Mouse (Mus musculus): ENCODE results near the gene Flrt1. TPM values are rescaled to one million over a fixed set of nuclear protein-coding genes. Genes with fewer than 3 reads are reported as not detected.

Gene Flrt1
- polyA plus RNA-seq, 2 experiments: 2.2 to 8.5 TPM

- Histone ChIP-seq H3K4me1 (ENCODE audit: control insufficient read depth, insufficient read depth, low read length) (peaks cover 77% of the 10 kb centered on the region), H3K4me2 (replicated peaks; ENCODE audit: low read depth, low read length, severe bottlenecking) (peak overlapping the region; percentile 27), H3K27me3 (ENCODE audit: control insufficient read depth, insufficient read depth, low read length) (no peaks in the 10 kb centered on the region), H3K27ac (replicated peaks; ENCODE audit: low read depth, low read length) (0 out of 2 replicates have a peak overlapping the region, but pooled peaks have one; percentile 9), H3K4me3 (replicated peaks; ENCODE audit: low read length) (no peak overlapping the region), H3K9me3 (ENCODE audit: control insufficient read depth, low read length) (no peaks in the 10 kb centered on the region), H3K9ac (ENCODE audit: low read depth, low read length, severe bottlenecking) (no peak overlapping the region), H3K36me3 (ENCODE audit: control insufficient read depth, insufficient read depth, low read length) (no peaks in the 10 kb centered on the region)
- no peak for TF ChIP-seq POLR2A (IDR thresholded peaks at IDR 0.05; ENCODE audit: borderline replicate concordance, extremely low read depth, insufficient read depth, insufficient read length)
- DNase-seq (ENCODE audit: low spot score): peak; percentile 71
- no peak for ATAC-seq (ENCODE audit: low FRiP score, low read depth)
- 9% methylated on average over 14 of the region's 14 CpGs for WGBS
These were observed 32.8 kb upstream of the Flrt1 start for GRCm38 (mm10) chr19:7138327-7138726.

GRCm38 (mm10) chr19:7136714-7137498, 31.4 kb upstream of the Flrt1 start:
- no peaks in the 10 kb centered on the region for H3K27me3 ChIP-seq (ENCODE audit: control insufficient read depth, insufficient read depth, low read length)
- H3K9me3 ChIP-seq (ENCODE audit: control insufficient read depth, low read length): no peaks in the 10 kb centered on the region
- WGBS: 28% methylated on average over 14 of the region's 14 CpGs
- ATAC-seq (ENCODE audit: low FRiP score, low read depth) (no peak), DNase-seq (ENCODE audit: low spot score) (no peak)
- no peak overlapping the region for H3K4me3 ChIP-seq (replicated peaks; ENCODE audit: low read length)
- no peak overlapping the region for H3K27ac ChIP-seq (replicated peaks; ENCODE audit: low read depth, low read length)
- H3K4me2 ChIP-seq (replicated peaks; ENCODE audit: low read depth, low read length, severe bottlenecking): peak overlapping the region; percentile 26
- H3K9ac ChIP-seq (ENCODE audit: low read depth, low read length, severe bottlenecking): no peak overlapping the region
- no peak for TF ChIP-seq POLR2A (IDR thresholded peaks at IDR 0.05; ENCODE audit: borderline replicate concordance, extremely low read depth, insufficient read depth, insufficient read length)
- peaks cover 78% of the 10 kb centered on the region for H3K4me1 ChIP-seq (ENCODE audit: control insufficient read depth, insufficient read depth, low read length)
- no peaks in the 10 kb centered on the region for H3K36me3 ChIP-seq (ENCODE audit: control insufficient read depth, insufficient read depth, low read length)

GRCm38 (mm10) chr19:7136016-7136415, 30.5 kb upstream of the Flrt1 start:
- Histone ChIP-seq H3K4me3 (replicated peaks; ENCODE audit: low read length) (no peak overlapping the region), H3K9ac (ENCODE audit: low read depth, low read length, severe bottlenecking) (no peak overlapping the region), H3K36me3 (ENCODE audit: control insufficient read depth, insufficient read depth, low read length) (no peaks in the 10 kb centered on the region), H3K27ac (replicated peaks; ENCODE audit: low read depth, low read length) (no peak overlapping the region; the same call in 1 of the 2 replicates), H3K9me3 (ENCODE audit: control insufficient read depth, low read length) (no peaks in the 10 kb centered on the region), H3K4me1 (ENCODE audit: control insufficient read depth, insufficient read depth, low read length) (peaks cover 80% of the 10 kb centered on the region), H3K27me3 (ENCODE audit: control insufficient read depth, insufficient read depth, low read length) (no peaks in the 10 kb centered on the region), H3K4me2 (replicated peaks; ENCODE audit: low read depth, low read length, severe bottlenecking) (peak overlapping the region; percentile 26)
- no peak for TF ChIP-seq POLR2A (IDR thresholded peaks at IDR 0.05; ENCODE audit: borderline replicate concordance, extremely low read depth, insufficient read depth, insufficient read length)
- 8% methylated on average over 9 of the region's 9 CpGs for WGBS
- DNase-seq (ENCODE audit: low spot score): peak; percentile 34
- peak; percentile 53; the same call in 1 of the 2 replicates for ATAC-seq (ENCODE audit: low FRiP score, low read depth)

- Histone ChIP-seq H3K4me2 (replicated peaks; ENCODE audit: low read depth, low read length, severe bottlenecking) (peak overlapping the region; percentile 26; the same call in 1 of the 2 replicates), H3K9me3 (ENCODE audit: control insufficient read depth, low read length) (no peaks in the 10 kb centered on the region), H3K27me3 (ENCODE audit: control insufficient read depth, insufficient read depth, low read length) (no peaks in the 10 kb centered on the region), H3K27ac (replicated peaks; ENCODE audit: low read depth, low read length) (peak overlapping the region; percentile 75), H3K36me3 (ENCODE audit: control insufficient read depth, insufficient read depth, low read length) (no peaks in the 10 kb centered on the region), H3K4me3 (replicated peaks; ENCODE audit: low read length) (no peak overlapping the region), H3K9ac (ENCODE audit: low read depth, low read length, severe bottlenecking) (no peak overlapping the region), H3K4me1 (ENCODE audit: control insufficient read depth, insufficient read depth, low read length) (peaks cover 77% of the 10 kb centered on the region)
- ATAC-seq (ENCODE audit: low FRiP score, low read depth) (peak; percentile 80), DNase-seq (ENCODE audit: low spot score) (peak; percentile 84)
- 13% methylated on average over 9 of the region's 9 CpGs for WGBS
- TF ChIP-seq POLR2A (IDR thresholded peaks at IDR 0.05; ENCODE audit: borderline replicate concordance, extremely low read depth, insufficient read depth, insufficient read length): no peak
These were observed 30.0 kb upstream of the Flrt1 start for GRCm38 (mm10) chr19:7135525-7135924.

GRCm38 (mm10) chr19:7134631-7135091, 29.1 kb upstream of the Flrt1 start:
- 21% methylated on average over 17 of the region's 17 CpGs for WGBS
- Histone ChIP-seq H3K4me1 (ENCODE audit: control insufficient read depth, insufficient read depth, low read length) (peaks cover 74% of the 10 kb centered on the region), H3K36me3 (ENCODE audit: control insufficient read depth, insufficient read depth, low read length) (no peaks in the 10 kb centered on the region), H3K27ac (replicated peaks; ENCODE audit: low read depth, low read length) (peak overlapping the region; percentile 75), H3K27me3 (ENCODE audit: control insufficient read depth, insufficient read depth, low read length) (no peaks in the 10 kb centered on the region), H3K9me3 (ENCODE audit: control insufficient read depth, low read length) (no peaks in the 10 kb centered on the region), H3K4me3 (replicated peaks; ENCODE audit: low read length) (no peak overlapping the region), H3K9ac (ENCODE audit: low read depth, low read length, severe bottlenecking) (no peak overlapping the region), H3K4me2 (replicated peaks; ENCODE audit: low read depth, low read length, severe bottlenecking) (0 out of 2 replicates have a peak overlapping the region, but pooled peaks have one; percentile 23)
- DNase-seq (ENCODE audit: low spot score) (peak; percentile 41), ATAC-seq (ENCODE audit: low FRiP score, low read depth) (no peak)
- TF ChIP-seq POLR2A (IDR thresholded peaks at IDR 0.05; ENCODE audit: borderline replicate concordance, extremely low read depth, insufficient read depth, insufficient read length): no peak

Measured in limb, embryonic 14.5 days (tissue).